Mouse (Mus musculus) lung, adult 18-20 months (tissue): ENCODE data around the gene Olfr122.

Experiments
- DNase-seq, 2 experiments: peaks; one replicate each; pipeline ENCODE4 v3.0.0; 2022; ENCODE audit warnings: mixed read lengths in 2 of 2

Olfr122 gene

DNA sequence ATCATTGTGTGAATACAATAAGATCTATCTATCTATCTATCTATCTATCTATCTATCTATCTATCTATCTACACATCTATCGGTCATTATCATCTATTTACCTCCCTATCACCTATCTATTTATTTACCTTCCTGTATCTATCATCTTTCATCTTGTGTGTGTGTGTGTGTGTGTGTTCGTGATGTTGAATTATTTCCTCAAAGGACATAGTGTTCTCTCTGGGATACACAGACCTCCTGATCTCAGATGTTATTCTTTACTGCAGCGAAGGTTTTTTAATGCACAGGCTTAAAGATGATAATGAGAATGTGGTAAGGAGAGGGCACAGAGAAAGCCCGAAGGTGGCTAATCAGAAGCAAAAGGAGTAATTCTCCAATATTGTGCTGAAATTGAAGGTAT is at the start of gene Olfr122:
Olfr122 (plus strand) TSS at position 301 of the 400 bp plus-strand sequence.
- DNase-seq, result no peak

DNA sequence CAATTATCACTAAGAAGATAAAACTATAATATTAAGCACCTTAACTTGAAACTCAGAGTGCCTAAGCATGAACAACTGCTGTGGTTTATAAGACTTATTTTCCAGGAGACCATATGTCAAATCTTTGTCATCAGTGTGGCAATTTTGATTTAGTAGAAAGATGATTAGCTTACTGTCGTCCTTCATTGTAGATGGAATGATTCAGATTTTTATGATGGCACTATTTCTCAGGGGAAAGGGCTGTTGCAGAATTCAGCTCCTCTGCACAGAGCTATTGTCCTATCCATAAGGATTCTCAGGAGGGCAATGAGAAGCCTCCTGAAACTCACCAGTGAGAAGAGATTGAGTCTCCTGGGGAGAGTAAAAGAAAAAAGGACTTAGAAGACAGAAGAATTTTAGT is 46.9 kb upstream of the Olfr122 start, which contains the start of gene Olfr120:
Olfr120 (plus strand) TSS at position 301 of the 400 bp plus-strand sequence.
- no peak for DNase-seq

DNA sequence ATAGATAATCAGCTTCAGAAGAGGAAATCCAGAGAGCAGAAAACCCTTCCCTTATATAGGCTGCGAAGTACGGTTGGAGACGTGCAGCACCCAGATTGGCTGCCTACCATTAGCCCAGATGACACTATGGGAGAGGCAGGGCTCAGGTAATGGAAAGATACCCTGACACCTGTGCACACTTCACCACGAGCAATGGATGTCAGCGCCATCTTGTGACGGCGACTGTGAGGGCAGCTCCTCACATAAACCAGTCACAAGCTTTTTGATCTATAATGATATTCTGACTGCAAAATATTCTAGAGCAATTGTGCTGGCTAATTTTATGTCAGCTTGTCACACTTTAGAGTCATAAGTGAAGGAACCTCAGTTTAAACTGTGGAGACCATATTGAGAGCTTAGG is 30.3 kb upstream of the Olfr122 start:
- DNase-seq, result no peak

DNA sequence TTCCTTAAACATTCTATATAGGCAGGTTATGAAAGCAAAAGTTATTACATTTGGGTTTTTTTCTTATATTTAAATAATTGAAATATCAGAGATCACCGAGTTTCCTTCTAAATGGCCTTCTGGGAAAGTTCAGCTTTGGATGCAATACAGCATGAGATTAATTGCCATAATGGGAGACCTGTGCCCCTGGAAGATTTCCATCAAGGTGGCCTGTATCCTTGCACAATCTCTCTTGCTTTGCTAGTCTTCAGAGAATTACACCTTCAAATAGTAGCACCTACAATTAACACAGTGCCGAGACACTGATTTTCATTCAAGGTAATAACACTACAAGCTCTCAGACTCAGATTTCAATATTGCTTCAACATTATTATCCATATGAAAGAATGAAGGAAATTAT is 24.8 kb downstream of the Olfr122 start, which contains the start of gene Olfr123:
Olfr123 (plus strand) TSS at position 301 of the 400 bp plus-strand sequence.
- DNase-seq, result no peak

DNA sequence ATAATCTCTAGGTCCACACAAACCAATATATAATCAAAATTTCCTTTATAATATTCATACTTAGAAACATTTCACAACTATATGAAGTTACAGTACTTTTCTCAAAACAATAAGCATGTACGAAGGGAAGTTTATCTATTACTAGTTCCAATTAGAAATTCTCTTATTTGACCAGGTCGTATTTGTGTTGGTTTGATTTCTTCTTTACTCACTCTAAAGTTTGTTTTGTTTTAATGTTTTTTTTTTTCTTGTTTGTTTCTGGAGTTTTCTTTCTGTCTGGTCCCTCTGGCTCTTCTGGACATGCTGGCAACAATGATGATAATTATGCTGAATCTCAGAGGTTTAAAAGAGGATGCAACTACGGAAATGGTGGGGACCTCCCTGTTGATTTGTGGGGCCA is 31.2 kb downstream of the Olfr122 start, which contains the start of gene Olfr124:
Olfr124 (plus strand) TSS at position 301 of the 400 bp plus-strand sequence.
- no peak for DNase-seq
